Mouse (Mus musculus) hindbrain, postnatal 0 days (tissue): Measurements from ENCODE around the gene Gm20388. TPM values are rescaled to one million over a fixed set of nuclear protein-coding genes. Genes with fewer than 3 reads are reported as not detected.
A peak's percentile ranks its signal among the peaks of the same experiment; 100 is the strongest.

Experiments
- ATAC-seq: fragments of 200-750 bp; cut with Nextera tagmentation; 2 replicates; pipeline ENCODE4 v1.8.0; 2017; ENCODE audit warnings: mild to moderate bottlenecking, moderate TSS enrichment, moderate library complexity
- DNase-seq: peaks from one replicate; pipeline ENCODE4 v3.0.0-alpha.2; 2015; ENCODE audit warnings: low spot score
- H3K27ac ChIP-seq: fragments of 300-500 bp; sonication (generic); 2 replicates; pipeline ENCODE4 v1.5.1; 2014; ENCODE audit warnings: mild to moderate bottlenecking
- H3K27me3 ChIP-seq: fragments of 300-500 bp; sonication (generic); 2 replicates; pipeline ENCODE4 v1.6.1; 2014; ENCODE audit warnings: low read length, mixed read lengths; ENCODE audit not compliant: insufficient read depth
- H3K36me3 ChIP-seq: fragments of 300-500 bp; sonication (generic); 2 replicates; pipeline ENCODE4 v1.6.1; 2014; ENCODE audit warnings: low read length, mixed read lengths; ENCODE audit not compliant: insufficient read depth
- H3K4me1 ChIP-seq: fragments of 300-500 bp; sonication (generic); 2 replicates; pipeline ENCODE4 v1.6.1; 2014; ENCODE audit warnings: antibody characterized with exemption, low read length, mixed read lengths; ENCODE audit not compliant: insufficient read depth
- H3K4me2 ChIP-seq: fragments of 300-500 bp; sonication (generic); 2 replicates; pipeline ENCODE4 v1.6.1; 2014; ENCODE audit warnings: low read depth, mild to moderate bottlenecking, low read length, moderate library complexity, mixed read lengths
- H3K4me3 ChIP-seq: fragments of 300-500 bp; sonication (generic); 2 replicates; pipeline ENCODE4 v1.5.1; 2014; ENCODE audit warnings: low read length
- H3K9ac ChIP-seq: fragments of 300-500 bp; sonication (generic); replicated peaks from 2 replicates; pipeline ENCODE4 v1.6.1; 2014; ENCODE audit warnings: mild to moderate bottlenecking, low read length, moderate library complexity, mixed read lengths
- H3K9me3 ChIP-seq: fragments of 300-500 bp; sonication (generic); 2 replicates; pipeline ENCODE4 v1.6.1; 2016; ENCODE audit warnings: low read length, mixed read lengths
- CTCF ChIP-seq: IDR thresholded peaks from 2 replicates; pipeline ENCODE4 v1.5.1; 2016; ENCODE audit warnings: antibody characterized with exemption, control low read depth, low read depth
- WGBS: fragments of 180-500 bp; shearing (Covaris S2); extraction: QIAGEN DNeasy Blood & Tissue Kit; methylation state at CpG from one replicate; pipeline ENCODE4 v1.1.7; 2014; 5-methylcytosine and 5-hydroxymethylcytosine counted together
- polyA plus RNA-seq: library from polyadenylated mRNA; unstranded; fragments of >200 nt; fragmentation: Nextera tagmentation; extraction: Ambion mirVana; gene quantifications from 2 replicates; pipeline ENCODE4 v1.2.1, GENCODE M21; 2015
- total RNA-seq: library from RNA; depleted of rRNA; stranded (reverse); fragments of >200 nt; gene quantifications from 2 replicates; pipeline ENCODE4 v1.2.3, GENCODE M21; 2014

The Gm20388 gene
- total and polyA plus RNA-seq, 2 experiments from 2014 or later = 71.3 TPM; not detected in 1

- H3K4me3 ChIP-seq = no peak overlapping the region
- ATAC-seq = no peak
- no peak overlapping the region for H3K27ac ChIP-seq
- H3K27me3 ChIP-seq = no peaks in the 10 kb centered on the region
- H3K4me1 ChIP-seq = 0 out of 2 replicates have a peak, but pooled peaks cover under 1% of the 10 kb centered on the region
- no peak overlapping the region for H3K4me2 ChIP-seq
- no peak overlapping the region for H3K9ac ChIP-seq
- no peaks in the 10 kb centered on the region for H3K9me3 ChIP-seq
- WGBS = 79% methylated on average over 6 of the region's 6 CpGs
- TF ChIP-seq CTCF = no peak
- no peak for DNase-seq
- H3K36me3 ChIP-seq = no peaks in the 10 kb centered on the region
These were observed 4400.5 kb downstream of the Gm20388 start for GRCm38 (mm10) chr8:124311111-124311510.

GRCm38 (mm10) chr8:124311723-124312122, 4401.1 kb downstream of the Gm20388 start:
- Histone ChIP-seq H3K27ac (no peak overlapping the region), H3K4me1 (peaks cover 6% of the 10 kb centered on the region; the same call in 1 of the 2 replicates), H3K4me3 (no peak overlapping the region), H3K36me3 (no peaks in the 10 kb centered on the region), H3K9me3 (no peaks in the 10 kb centered on the region), H3K27me3 (no peaks in the 10 kb centered on the region), H3K4me2 (no peak overlapping the region), H3K9ac (no peak overlapping the region)
- DNase-seq (no peak), ATAC-seq (no peak)
- TF ChIP-seq CTCF = no peak
- WGBS = 73% methylated on average over 17 of the region's 17 CpGs

- no peak for ATAC-seq
- no peak overlapping the region for H3K4me3 ChIP-seq
- 90% methylated on average over 10 of the region's 10 CpGs for WGBS
These were observed 4401.6 kb downstream of the Gm20388 start for GRCm38 (mm10) chr8:124312228-124312627.

GRCm38 (mm10) chr8:124314803-124315202, 4404.2 kb downstream of the Gm20388 start:
- ATAC-seq = peak; percentile 37; the same call in 1 of the 2 replicates

More at GRCm38 (mm10) chr8:124312228-124312627, 4401.6 kb downstream of the Gm20388 start:
- no peak overlapping the region for H3K9ac ChIP-seq
- TF ChIP-seq CTCF = no peak
- H3K4me1 ChIP-seq = peaks cover 10% of the 10 kb centered on the region; the same call in 1 of the 2 replicates
- DNase-seq = no peak
- no peak overlapping the region for H3K4me2 ChIP-seq
- H3K27ac ChIP-seq = no peak overlapping the region
- no peaks in the 10 kb centered on the region for H3K36me3 ChIP-seq
- H3K9me3 ChIP-seq = no peaks in the 10 kb centered on the region
- H3K27me3 ChIP-seq = no peaks in the 10 kb centered on the region

GRCm38 (mm10) chr8:124316466-124317136, 4406.0 kb downstream of the Gm20388 start:
- H3K9ac ChIP-seq = no peak overlapping the region
- no peak for TF ChIP-seq CTCF
- H3K4me1 ChIP-seq = peaks cover 22% of the 10 kb centered on the region
- no peak overlapping the region for H3K4me2 ChIP-seq
- H3K36me3 ChIP-seq = no peaks in the 10 kb centered on the region
- WGBS = 39% methylated on average over 12 of the region's 12 CpGs
- H3K27me3 ChIP-seq = no peaks in the 10 kb centered on the region
- ATAC-seq = peak; percentile 16; the same call in 1 of the 2 replicates
- no peaks in the 10 kb centered on the region for H3K9me3 ChIP-seq
- peak; percentile 60 for DNase-seq
- H3K27ac ChIP-seq = no peak overlapping the region
- no peak overlapping the region for H3K4me3 ChIP-seq

More at GRCm38 (mm10) chr8:124314803-124315202, 4404.2 kb downstream of the Gm20388 start:
- H3K27ac ChIP-seq = no peak overlapping the region
- H3K9ac ChIP-seq = no peak overlapping the region
- H3K4me3 ChIP-seq = no peak overlapping the region
- WGBS = 39% methylated on average over 10 of the region's 10 CpGs
- H3K4me2 ChIP-seq = no peak overlapping the region
- DNase-seq = peak; percentile 70
- no peaks in the 10 kb centered on the region for H3K27me3 ChIP-seq
- H3K4me1 ChIP-seq = peaks cover 16% of the 10 kb centered on the region
- H3K36me3 ChIP-seq = no peaks in the 10 kb centered on the region
- peak; percentile 71 for TF ChIP-seq CTCF
- no peaks in the 10 kb centered on the region for H3K9me3 ChIP-seq

GRCm38 (mm10) chr8:124317191-124317682, 4406.6 kb downstream of the Gm20388 start:
- Histone ChIP-seq H3K36me3 (no peaks in the 10 kb centered on the region), H3K27ac (no peak overlapping the region), H3K4me1 (peaks cover 25% of the 10 kb centered on the region), H3K9ac (no peak overlapping the region), H3K4me3 (no peak overlapping the region), H3K27me3 (no peaks in the 10 kb centered on the region), H3K4me2 (no peak overlapping the region), H3K9me3 (no peaks in the 10 kb centered on the region)
- DNase-seq (no peak), ATAC-seq (no peak)
- TF ChIP-seq CTCF = no peak
- WGBS = 44% methylated on average over 8 of the region's 8 CpGs

- no peaks in the 10 kb centered on the region for H3K27me3 ChIP-seq
These were observed 4407.2 kb downstream of the Gm20388 start for GRCm38 (mm10) chr8:124317821-124318220.

More at GRCm38 (mm10) chr8:124317821-124318220, 4407.2 kb downstream of the Gm20388 start:
- Histone ChIP-seq H3K9ac (no peak overlapping the region), H3K36me3 (no peaks in the 10 kb centered on the region), H3K9me3 (no peaks in the 10 kb centered on the region), H3K27ac (no peak overlapping the region), H3K4me2 (no peak overlapping the region), H3K4me3 (no peak overlapping the region), H3K4me1 (peaks cover 25% of the 10 kb centered on the region)
- 60% methylated on average over 6 of the region's 6 CpGs for WGBS
- no peak for TF ChIP-seq CTCF
- ATAC-seq = no peak
- no peak for DNase-seq
